8 mouse cellular contexts compared by ENCODE assay signal in genomic region chr8:83575561-83576515, GRCm38 (mm10). TPM values are rescaled to one million over a fixed set of nuclear protein-coding genes. Genes with fewer than 3 reads are reported as not detected.
A peak's percentile ranks its signal among the peaks of the same experiment; 100 is the strongest.
DNase-seq lines count a peak whose midpoint lies in the region; ATAC-seq and TF ChIP-seq lines count a peak whose summit lies in the region.

No protein-coding gene starts in this region.

- H3K4me1 ChIP-seq in kidney, embryonic 15.5 days: peaks cover 83% of the 10 kb centered on the region
- H3K4me1 ChIP-seq in ES-Bruce4 (ENCODE audit: control insufficient read depth, insufficient read depth, low read length): peaks cover 14% of the 10 kb centered on the region

- no peak for TF ChIP-seq POLR2A in ES-Bruce4 (IDR thresholded peaks at IDR 0.05; ENCODE audit: insufficient read depth, low read length)

- intact Hi-C loops in gastrocnemius, postnatal 14 days (cut with DNase I; ENCODE audit: low total_unique reads): no loop called here

- H3K27me3 ChIP-seq in kidney, embryonic 15.5 days: no peaks in the 10 kb centered on the region
- H3K27me3 ChIP-seq in ES-Bruce4 (ENCODE audit: control insufficient read depth, insufficient read depth, low read length, poor library complexity, severe bottlenecking): no peaks in the 10 kb centered on the region

- peak overlapping the region; percentile 14; the same call in 1 of the 2 replicates for H3K4me2 ChIP-seq in kidney, embryonic 15.5 days

- H3K36me3 ChIP-seq in kidney, embryonic 15.5 days: peaks cover 32% of the 10 kb centered on the region
- H3K36me3 ChIP-seq in ES-Bruce4 (ENCODE audit: control insufficient read depth, insufficient read depth, low read length, poor library complexity, severe bottlenecking): peaks cover 22% of the 10 kb centered on the region

- peak overlapping the region; percentile 71 for H3K27ac ChIP-seq in kidney, embryonic 15.5 days
- 0 out of 2 replicates have a peak overlapping the region, but pooled peaks have one; percentile 3 for H3K27ac ChIP-seq in ES-Bruce4 (ENCODE audit: insufficient read depth, low read length)

- no peak for TF ChIP-seq CTCF in ES-Bruce4 (IDR thresholded peaks at IDR 0.05; ENCODE audit: low read depth, low read length)

- peak; percentile 30 for ATAC-seq in kidney, embryonic 15.5 days (replicated peaks; ENCODE audit: low FRiP score)
- no peak for ATAC-seq in inflammation-experienced regulatory T-cells, adult 6 months

- TF ChIP-seq EP300 in ES-Bruce4 (IDR thresholded peaks at IDR 0.05; ENCODE audit: insufficient read depth, low read depth, low read length): no peak

- WGBS in kidney, embryonic 15.5 days: 52% methylated on average over 17 of the region's 17 CpGs

- H3K9ac ChIP-seq in kidney, embryonic 15.5 days: 0 out of 2 replicates have a peak overlapping the region, but pooled peaks have one; percentile 19
- no peak overlapping the region for H3K9ac ChIP-seq in ES-Bruce4 (ENCODE audit: low read depth, poor library complexity, severe bottlenecking)

- no peak overlapping the region for H3K4me3 ChIP-seq in kidney, embryonic 15.5 days (replicated peaks)
- no peak overlapping the region for H3K4me3 ChIP-seq in ES-Bruce4 (ENCODE audit: low read depth, low read length)

- no peaks in the 10 kb centered on the region for H3K9me3 ChIP-seq in kidney, embryonic 15.5 days (replicated peaks)
- H3K9me3 ChIP-seq in ES-Bruce4 (replicated peaks; ENCODE audit: control insufficient read depth, insufficient read depth, low read length, poor library complexity, severe bottlenecking): no peaks in the 10 kb centered on the region

- DNase-seq in kidney, postnatal 10 days: no peak
- DNase-seq in cerebellum, adult 11 months: peak; percentile 18
- DNase-seq in gastrocnemius, postnatal 14 days: peak; percentile 67
- peak; percentile 3 to 12 for DNase-seq in layer of hippocampus, postnatal 36 days
- no peak for DNase-seq in MN1 (ENCODE audit: low spot score)

RNA-seq across cellular contexts. Expression of gene Ndufb7, which starts 9.4 kb away (rescaled TPM):
- 344 and 353 TPM in 2 replicates for polyA plus RNA-seq in kidney, embryonic 15.5 days (2015; fragmentation: Nextera tagmentation; extraction: Ambion mirVana)
- 102 and 121 TPM in 2 replicates for polyA plus RNA-seq in ES-Bruce4 (2011; ENCODE audit: insufficient read depth, insufficient read length, low read depth, missing spikeins)
- total RNA-seq in gastrocnemius, postnatal 14 days (2021): 100 to 1,000 TPM; 439 to 462 TPM
- 100 to 1,000 TPM; 147 to 150 TPM for total RNA-seq in layer of hippocampus, postnatal 36 days (2021)
- polyA plus RNA-seq in inflammation-experienced regulatory T-cells, adult 6 months (2017; shearing (Covaris generic)): 100 to 1,000 TPM; 284 to 389 (median 291) TPM

RNA-seq across cellular contexts. Expression of gene Tecr, which starts 31.9 kb away (rescaled TPM):
- polyA plus RNA-seq in kidney, embryonic 15.5 days (2015; fragmentation: Nextera tagmentation; extraction: Ambion mirVana): 577 and 605 TPM in 2 replicates
- polyA plus RNA-seq in ES-Bruce4 (2011; ENCODE audit: insufficient read depth, insufficient read length, low read depth, missing spikeins): 310 and 347 TPM in 2 replicates
- total RNA-seq in gastrocnemius, postnatal 14 days (2021): 100 to 1,000 TPM; 474 to 504 TPM
- 100 to 1,000 TPM; 511 to 514 TPM for total RNA-seq in layer of hippocampus, postnatal 36 days (2021)
- polyA plus RNA-seq in inflammation-experienced regulatory T-cells, adult 6 months (2017; shearing (Covaris generic)): 100 to 1,000 TPM; 341 to 488 (median 426) TPM

RNA-seq across cellular contexts. Expression of gene Dnajb1, which starts 32.2 kb away (rescaled TPM):
- 59.1 and 60.4 TPM in 2 replicates for polyA plus RNA-seq in kidney, embryonic 15.5 days (2015; fragmentation: Nextera tagmentation; extraction: Ambion mirVana)
- polyA plus RNA-seq in ES-Bruce4 (2011; ENCODE audit: insufficient read depth, insufficient read length, low read depth, missing spikeins): 28.2 and 32.2 TPM in 2 replicates
- total RNA-seq in gastrocnemius, postnatal 14 days (2021): 1 to 10 TPM; 7.0 to 7.4 TPM
- 10 to 100 TPM; 46.3 to 51.8 TPM for total RNA-seq in layer of hippocampus, postnatal 36 days (2021)
- polyA plus RNA-seq in inflammation-experienced regulatory T-cells, adult 6 months (2017; shearing (Covaris generic)): 10 to 100 TPM; 36.3 to 53.7 (median 41.0) TPM

RNA-seq across cellular contexts. Expression of gene Olfr370, which starts 40.3 kb away (rescaled TPM):
- polyA plus RNA-seq in kidney, embryonic 15.5 days (2015; fragmentation: Nextera tagmentation; extraction: Ambion mirVana): not detected in 2 replicates
- 0.24 TPM in 1 of 2 replicates, not detected in the other for polyA plus RNA-seq in ES-Bruce4 (2011; ENCODE audit: insufficient read depth, insufficient read length, low read depth, missing spikeins)
- total RNA-seq in gastrocnemius, postnatal 14 days (2021): not detected
- total RNA-seq in layer of hippocampus, postnatal 36 days (2021): not detected
- not detected for polyA plus RNA-seq in inflammation-experienced regulatory T-cells, adult 6 months (2017; shearing (Covaris generic))

Comparison
In these comparisons a context has a peak if more than half of its experiments do, and no peak if none do; other contexts are left out.
1. DNase-seq: peak in cerebellum, adult 11 months (single experiment), gastrocnemius, postnatal 14 days (single experiment) and layer of hippocampus, postnatal 36 days (2 of 2); none in kidney, postnatal 10 days (single experiment) and MN1 (single experiment).